Mouse (Mus musculus) liver, embryonic 14.5 days (tissue): ENCODE results near the gene Flnb. TPM values are rescaled to one million over a fixed set of nuclear protein-coding genes. Genes with fewer than 3 reads are reported as not detected.

Source experiments
- ATAC-seq: fragments of 200-750 bp; cut with Nextera tagmentation; 2 replicates; pipeline ENCODE4 v1.8.0; 2017; ENCODE audit warnings: moderate number of reproducible peaks, mild to moderate bottlenecking, moderate library complexity; ENCODE audit not compliant: insufficient read depth
- DNase-seq, 3 experiments: peaks; one replicate each; pipeline ENCODE4 v3.0.0-alpha.2; 2012 to 2013; ENCODE audit warnings: low read depth in 3 of 3, low spot score in 3 of 3
- H3K27ac ChIP-seq: fragments of 300-500 bp; sonication (generic); 2 replicates; pipeline ENCODE4 v1.5.1; 2014; ENCODE audit warnings: moderate library complexity, mild to moderate bottlenecking, control low read depth, inconsistent platforms
- H3K27me3 ChIP-seq: fragments of 300-500 bp; sonication (generic); 2 replicates; pipeline ENCODE4 v1.6.1; 2014; ENCODE audit warnings: mild to moderate bottlenecking, low read length, moderate library complexity; ENCODE audit not compliant: control insufficient read depth, insufficient read depth
- H3K36me3 ChIP-seq: fragments of 300-500 bp; sonication (generic); replicated peaks from 2 replicates; pipeline ENCODE4 v1.6.1; 2014; ENCODE audit warnings: low read depth; ENCODE audit not compliant: control insufficient read depth, insufficient read depth
- H3K4me1 ChIP-seq, 2 experiments: fragments of 200-500 bp in 1 of 2; fragments of 300-500 bp in 1 of 2; sonication (generic) in 1 of 2; replicated peaks; 2 replicates each; pipeline ENCODE4 v1.6.1; 2012 to 2014; ENCODE audit warnings: antibody characterized with exemption in 1 of 2, inconsistent platforms in 1 of 2, low read length in 1 of 2; ENCODE audit not compliant: control insufficient read depth in 2 of 2, insufficient read depth in 2 of 2
- H3K4me2 ChIP-seq: fragments of 300-500 bp; sonication (generic); 2 replicates; pipeline ENCODE4 v1.6.1; 2014; ENCODE audit warnings: low read depth, mild to moderate bottlenecking, control low read depth, moderate library complexity
- H3K4me3 ChIP-seq, 2 experiments: fragments of 200-500 bp in 1 of 2; fragments of 300-500 bp in 1 of 2; sonication (generic) in 1 of 2; 2 replicates each; pipeline ENCODE4 v1.5.1; 2012 to 2014; ENCODE audit warnings: low read depth in 2 of 2, low read length in 2 of 2, mild to moderate bottlenecking in 2 of 2, control low read depth in 1 of 2, inconsistent platforms in 1 of 2, moderate library complexity in 1 of 2; ENCODE audit not compliant: insufficient read depth in 1 of 2
- H3K9ac ChIP-seq: fragments of 300-500 bp; sonication (generic); replicated peaks from 2 replicates; pipeline ENCODE4 v1.6.1; 2014; ENCODE audit warnings: mild to moderate bottlenecking, control low read depth, moderate library complexity
- H3K9me3 ChIP-seq: fragments of 300-500 bp; sonication (generic); 2 replicates; pipeline ENCODE4 v1.6.1; 2016; ENCODE audit warnings: low read length, mixed read lengths; ENCODE audit not compliant: control insufficient read depth
- CTCF ChIP-seq: IDR thresholded peaks from 2 replicates; pipeline ENCODE4 v1.5.1; 2016; ENCODE audit warnings: antibody characterized with exemption, low read depth, control low read depth
- EP300 ChIP-seq: IDR thresholded peaks from 2 replicates; pipeline ENCODE4 v1.6.1; 2016; ENCODE audit warnings: antibody characterized with exemption, low read depth
- WGBS: fragments of 180-500 bp; shearing (Covaris S2); extraction: QIAGEN DNeasy Blood & Tissue Kit; methylation state at CpG from one replicate; pipeline ENCODE4 v1.1.7; 2014; ENCODE audit not compliant: insufficient replicate concordance; 5-methylcytosine and 5-hydroxymethylcytosine counted together
- polyA plus RNA-seq, 2 experiments: library from polyadenylated mRNA; depleted of rRNA in 1 of 2; stranded (reverse) in 1 of 2; unstranded in 1 of 2; fragments of >200 nt; fragmentation: Nextera tagmentation in 1 of 2; extraction: Ambion mirVana in 1 of 2; gene quantifications; 2 replicates each; pipeline versions ENCODE4 v1.2.1 to v1.2.3; 2012 to 2014

Flnb gene
- polyA plus RNA-seq, 2 experiments = 3.2 to 3.7 TPM

DNA sequence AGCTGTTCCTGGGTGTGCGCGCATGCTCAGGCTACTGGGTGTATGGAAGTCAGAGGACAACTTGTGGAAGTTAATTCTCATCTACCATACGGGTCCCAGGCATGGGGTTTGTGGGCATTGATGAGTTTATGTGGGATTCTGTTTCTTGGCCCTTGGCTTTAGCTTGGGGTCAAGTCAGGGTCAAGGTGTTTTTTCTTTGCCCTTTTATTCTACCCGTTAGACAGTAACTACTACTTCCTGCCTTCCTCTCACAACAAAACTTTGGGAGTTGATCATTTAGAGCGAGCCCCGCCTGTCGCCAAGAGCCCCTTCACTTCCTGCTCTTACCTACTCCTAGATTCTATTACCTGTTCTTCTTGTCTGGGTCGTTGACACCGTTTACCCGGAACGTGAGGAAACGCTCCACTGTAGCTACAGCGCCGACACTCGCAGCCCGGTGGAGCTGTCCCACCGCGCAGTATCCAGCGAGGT, 26.7 kb upstream of the Flnb start:
- no peak overlapping the region for H3K27ac ChIP-seq
- DNase-seq = no peak
- peak overlapping the region; percentile 37 for H3K4me2 ChIP-seq
- no peak for ATAC-seq
- no peak overlapping the region for H3K9ac ChIP-seq
- H3K4me3 ChIP-seq = no peak overlapping the region; a peak in 1 of 4 replicates
- no peaks in the 10 kb centered on the region for H3K36me3 ChIP-seq
- TF ChIP-seq CTCF (no peak; the same call in 1 of the 2 replicates), EP300 (no peak)
- H3K9me3 ChIP-seq = no peaks in the 10 kb centered on the region
- 0 out of 4 replicates have a peak, but pooled peaks cover 0 to 5% of the 10 kb centered on the region in 2 experiments for H3K4me1 ChIP-seq
- 11% methylated on average over 19 of the region's 19 CpGs for WGBS
- peaks cover 9% of the 10 kb centered on the region for H3K27me3 ChIP-seq

DNA sequence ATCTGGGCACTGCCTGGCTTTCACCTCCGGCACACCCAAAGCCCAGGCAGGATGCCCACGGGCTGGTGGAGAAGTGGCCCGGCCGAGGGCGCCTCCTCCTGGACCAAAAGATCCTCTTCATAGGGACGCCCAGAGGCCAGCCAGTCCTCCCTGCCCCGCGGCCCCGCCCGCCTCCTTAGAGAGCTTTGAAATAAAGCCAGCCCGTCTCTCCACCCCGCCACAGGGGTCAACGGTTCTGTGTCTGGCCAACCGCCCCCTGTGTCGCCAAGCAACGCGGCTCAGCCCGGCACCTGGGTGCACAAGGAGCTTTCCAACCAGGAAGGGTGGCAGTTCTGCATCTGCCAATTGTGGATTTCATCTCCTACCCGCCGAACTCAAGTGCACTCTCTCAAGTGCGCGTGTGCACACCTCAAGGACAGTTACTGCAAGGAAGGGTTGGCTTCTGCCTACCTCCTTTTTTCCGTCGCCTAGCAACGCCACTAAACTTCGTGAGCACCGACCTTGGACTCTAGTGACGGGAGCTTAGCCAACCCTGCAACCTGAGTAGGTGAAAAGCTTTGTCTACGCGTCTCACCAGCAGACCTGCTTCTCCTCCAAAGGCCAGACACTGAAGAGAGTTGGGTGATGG, 26.1 kb upstream of the Flnb start, which contains the start of gene Gm26661:
TSS of gene Gm26661 (plus strand) at position 56 of the 628 bp plus-strand sequence.
- peak; percentile 26; the same call in 1 of the 2 replicates for ATAC-seq
- WGBS = 5% methylated on average over 30 of the region's 30 CpGs
- H3K27me3 ChIP-seq = peaks cover 9% of the 10 kb centered on the region
- TF ChIP-seq EP300 (no peak), CTCF (0 out of 2 replicates have a peak, but pooled peaks have one; percentile 24)
- DNase-seq = no peak
- H3K4me3 ChIP-seq = no peak within 1 kb of the TSS; a peak in 1 of 4 replicates
- H3K4me1 ChIP-seq = 0 out of 4 replicates have a peak, but pooled peaks cover 0 to 5% of the 10 kb centered on the region in 2 experiments
- H3K9ac ChIP-seq = no peak within 1 kb of the TSS
- no peak within 1 kb of the TSS for H3K27ac ChIP-seq
- no peaks in the 10 kb centered on the region for H3K36me3 ChIP-seq
- H3K9me3 ChIP-seq = no peaks in the 10 kb centered on the region
- peak within 1 kb of the TSS; percentile 37 for H3K4me2 ChIP-seq

DNA sequence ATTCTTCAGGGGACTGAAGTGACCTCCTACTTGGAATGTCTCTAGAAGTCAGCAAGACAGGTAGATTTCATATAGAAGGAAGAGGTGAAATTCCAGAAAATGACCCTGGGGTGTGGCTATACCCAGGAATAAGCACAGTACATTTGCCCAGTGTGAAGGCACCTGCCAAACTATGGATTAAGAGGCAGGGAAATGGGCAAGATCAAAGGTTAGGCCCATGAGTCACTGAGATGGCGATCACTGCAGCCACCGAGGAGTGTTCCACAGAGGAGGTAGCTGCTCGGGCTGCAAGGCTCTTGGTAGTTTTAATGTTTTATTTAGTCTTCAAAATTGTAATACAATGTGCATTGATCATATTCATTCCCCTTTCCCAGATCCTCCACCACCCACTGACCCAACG, 21.8 kb upstream of the Flnb start:
- Histone ChIP-seq H3K4me1 (0 out of 4 replicates have a peak, but pooled peaks cover 0 to 4% of the 10 kb centered on the region in 2 experiments), H3K9ac (no peak overlapping the region), H3K4me2 (no peak overlapping the region), H3K9me3 (no peaks in the 10 kb centered on the region), H3K27ac (no peak overlapping the region), H3K36me3 (no peaks in the 10 kb centered on the region), H3K27me3 (peaks cover 9% of the 10 kb centered on the region), H3K4me3 (no peak overlapping the region)
- DNase-seq = no peak
- ATAC-seq = no peak
- TF ChIP-seq EP300 (no peak), CTCF (no peak)
- WGBS = 42% methylated on average over 4 of the region's 4 CpGs

DNA sequence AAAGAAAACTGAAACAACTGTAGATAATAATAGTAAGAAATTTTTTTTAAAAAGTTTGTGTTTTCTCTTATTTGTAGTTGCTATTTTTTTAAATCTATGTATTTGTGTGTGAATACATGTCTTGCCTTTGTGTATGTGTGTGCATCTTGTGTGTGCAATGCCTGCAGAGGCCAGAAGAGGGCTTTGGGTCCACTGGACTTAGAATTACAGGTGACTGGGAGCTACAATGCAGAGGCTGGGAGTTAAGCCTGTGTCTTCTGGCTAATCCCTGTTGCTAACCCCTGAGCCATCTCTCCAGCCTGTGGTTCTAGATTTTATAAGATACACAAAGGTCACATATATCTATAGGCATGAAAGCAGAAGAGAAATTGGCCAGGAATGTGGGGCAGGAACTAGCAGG, 17.1 kb upstream of the Flnb start:
- H3K27ac ChIP-seq = no peak overlapping the region
- H3K4me2 ChIP-seq = no peak overlapping the region
- no peak overlapping the region for H3K9ac ChIP-seq
- ATAC-seq (no peak), DNase-seq (no peak)
- H3K4me1 ChIP-seq = no peaks in the 10 kb centered on the region
- H3K9me3 ChIP-seq = no peaks in the 10 kb centered on the region
- no peak for TF ChIP-seq EP300
- no peak for TF ChIP-seq CTCF
- no peak overlapping the region for H3K4me3 ChIP-seq
- no peaks in the 10 kb centered on the region for H3K27me3 ChIP-seq
- no peaks in the 10 kb centered on the region for H3K36me3 ChIP-seq

DNA sequence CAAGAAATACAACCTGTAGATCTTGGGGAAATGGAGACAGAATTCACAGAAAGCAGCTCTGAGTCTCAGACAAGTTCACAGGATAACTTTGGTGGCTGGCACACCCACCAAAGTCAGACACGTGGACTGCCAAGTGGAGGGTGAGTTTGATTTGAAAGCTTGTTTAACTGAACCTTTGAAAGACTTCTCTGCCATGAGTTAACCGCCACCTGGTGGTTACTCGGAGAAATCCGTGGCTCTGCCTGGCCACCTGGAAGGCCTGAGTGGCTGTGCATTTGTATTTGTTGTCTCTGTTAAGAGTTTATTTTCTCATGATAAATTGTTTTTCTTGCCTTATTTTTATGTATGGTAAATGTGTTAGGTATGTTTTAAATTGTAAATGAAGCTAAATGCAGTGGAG, 15.9 kb upstream of the Flnb start:
- Histone ChIP-seq H3K36me3 (no peaks in the 10 kb centered on the region), H3K27ac (no peak overlapping the region), H3K4me1 (no peaks in the 10 kb centered on the region), H3K27me3 (no peaks in the 10 kb centered on the region), H3K9me3 (no peaks in the 10 kb centered on the region), H3K4me2 (no peak overlapping the region), H3K4me3 (no peak overlapping the region), H3K9ac (no peak overlapping the region)
- TF ChIP-seq EP300 = no peak
- peak; percentile 56 for TF ChIP-seq CTCF
- DNase-seq = no peak
- WGBS = 14% methylated on average over 4 of the region's 4 CpGs
- ATAC-seq = no peak
